Mouse (Mus musculus) megakaryocyte, embryonic 14.5 days (primary cell): ENCODE data around the gene Ubr4.

ENCODE experiments used
- FLI1 ChIP-seq: IDR thresholded peaks from 2 replicates; pipeline ENCODE4 v1.6.1; 2012; ENCODE audit warnings: low read length, inconsistent platforms, mixed read lengths
- GATA1 ChIP-seq: IDR thresholded peaks from 3 replicates; pipeline ENCODE4 v1.6.1; 2012; ENCODE audit warnings: mixed read lengths, low read length, inconsistent platforms, borderline replicate concordance

GRCm38 (mm10) chr4:139373130-139373529 lies 20.7 kb downstream of the Ubr4 start:
- TF ChIP-seq GATA1, result no peak
- no peak for TF ChIP-seq FLI1
